Mouse (Mus musculus): Measurements from ENCODE around the gene Armc2.

DNA sequence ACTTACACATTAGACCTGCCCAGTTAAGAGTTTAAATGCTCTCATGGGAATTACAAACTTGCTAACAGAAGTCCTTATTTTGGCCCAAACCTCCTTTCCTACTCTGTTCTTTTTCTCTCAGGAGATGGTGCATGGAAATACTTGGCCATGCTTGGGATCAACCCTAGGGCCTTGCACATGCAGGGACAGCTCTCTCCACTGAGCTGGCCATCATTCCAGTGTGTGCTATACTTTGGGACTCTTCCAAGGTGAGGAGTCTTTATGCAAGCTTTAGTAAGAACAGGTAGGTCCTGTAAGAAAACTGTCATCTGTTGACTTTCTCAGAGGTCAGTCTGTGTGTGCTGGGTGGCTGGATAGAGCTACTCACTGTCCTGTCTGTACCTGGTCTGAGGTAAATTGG, 127.7 kb downstream of the Armc2 start:
- no peak for TF ChIP-seq CTCF (conservative IDR thresholded peaks at IDR 0.05; ENCODE audit: insufficient read depth, insufficient read length, low read depth, low read length)
- no peak for TF ChIP-seq POLR2A (IDR thresholded peaks at IDR 0.05; ENCODE audit: low read depth, low read length)
